Mouse (Mus musculus) urinary bladder, adult 2 months (tissue): ENCODE results near the gene Ferd3l. TPM values are rescaled to one million over a fixed set of nuclear protein-coding genes. Genes with fewer than 3 reads are reported as not detected.

Experiments
- DNase-seq: peaks from one replicate; pipeline ENCODE4 v3.0.0; 2022; ENCODE audit warnings: low spot score
- polyA plus RNA-seq: library from polyadenylated mRNA; depleted of rRNA; stranded (reverse); fragments of >200 nt; gene quantifications from 2 replicates; pipeline ENCODE4 v1.2.3, GENCODE M21; 2012; rRNA removed

The Ferd3l gene
- polyA plus RNA-seq: not detected in 2 replicates

GRCm38 (mm10) chr12:33928331-33929192 lies at the start of gene Ferd3l:
TSS of gene Ferd3l (plus strand) at chr12:33928425.
- DNase-seq: no peak

GRCm38 (mm10) chr12:33893956-33894355 lies 34.3 kb upstream of the Ferd3l start:
- no peak for DNase-seq

- no peak for DNase-seq
These were observed 33.6 kb upstream of the Ferd3l start for GRCm38 (mm10) chr12:33894621-33895020.

GRCm38 (mm10) chr12:33926751-33927150 lies 1.5 kb upstream of the Ferd3l start:
- no peak for DNase-seq

- no peak for DNase-seq
These were observed 709 bp upstream of the Ferd3l start for GRCm38 (mm10) chr12:33927334-33928098.

- no peak for DNase-seq
These were observed 24.6 kb downstream of the Ferd3l start for GRCm38 (mm10) chr12:33952843-33953242.

GRCm38 (mm10) chr12:33954931-33955565 lies 26.8 kb downstream of the Ferd3l start:
- no peak for DNase-seq

- DNase-seq: no peak
These were observed 27.5 kb downstream of the Ferd3l start for GRCm38 (mm10) chr12:33955606-33956295.

- peak; percentile 28 for DNase-seq
These were observed 28.6 kb downstream of the Ferd3l start for GRCm38 (mm10) chr12:33956576-33957399.

GRCm38 (mm10) chr12:33957400-33958240 lies 29.4 kb downstream of the Ferd3l start, which contains the start of gene Twist1:
TSS of gene Twist1 (plus strand) at chr12:33957671.
- DNase-seq: peak; percentile 55

GRCm38 (mm10) chr12:33958241-33959194 lies 30.3 kb downstream of the Ferd3l start:
- peak; percentile 31 for DNase-seq

GRCm38 (mm10) chr12:33959206-33959605 lies 31.0 kb downstream of the Ferd3l start:
- no peak for DNase-seq

GRCm38 (mm10) chr12:33959846-33960245 lies 31.6 kb downstream of the Ferd3l start:
- DNase-seq: no peak

- no peak for DNase-seq
These were observed 32.8 kb downstream of the Ferd3l start for GRCm38 (mm10) chr12:33961013-33961412.

GRCm38 (mm10) chr12:33962118-33962772 lies 34.0 kb downstream of the Ferd3l start:
- no peak for DNase-seq

GRCm38 (mm10) chr12:33962773-33963130 lies 34.5 kb downstream of the Ferd3l start:
- DNase-seq: no peak

- DNase-seq: no peak
These were observed 35.6 kb downstream of the Ferd3l start for GRCm38 (mm10) chr12:33963671-33964369.
